Mouse (Mus musculus): ENCODE measurements at regions not wholly inside any gene's neighbourhood (a gene's known extent, or its start where the extent isn't known, plus 50 kb on each side); places are given as distances from the start of the nearest gene placed in this dataset.
A peak's percentile ranks its signal among the peaks of the same experiment; 100 is the strongest.

GRCm38 (mm10) chr17:7644857-7645481 lies 182.1 kb downstream of the Fndc1 start:
- no peak overlapping the region for H3K4me2 ChIP-seq (ENCODE audit: low read depth)
- H3ac ChIP-seq (ENCODE audit: control insufficient read depth, insufficient read length), result no peak overlapping the region
- no peaks in the 10 kb centered on the region for H3K79me2 ChIP-seq (ENCODE audit: control insufficient read depth, insufficient read depth)
- H3K4me3 ChIP-seq, result no peak overlapping the region
- peak in 1 of 3 experiments; percentile 10 for TF ChIP-seq MYOG (IDR thresholded peaks at IDR 0.05; ENCODE audit: control insufficient read depth in 1 of 3, insufficient read depth in 1 of 3, insufficient read length in 2 of 3, low read depth in 2 of 3)
- TF ChIP-seq MYOD1 (IDR thresholded peaks at IDR 0.05; ENCODE audit: control insufficient read depth in 1 of 3, insufficient read length in 2 of 3, low read depth in 2 of 3), result no peak
- TF ChIP-seq REST (IDR thresholded peaks at IDR 0.05; ENCODE audit: insufficient read depth, insufficient read length), result no peak
- no peaks in the 10 kb centered on the region for H3K36me3 ChIP-seq (ENCODE audit: control insufficient read depth, insufficient read depth)
- no peaks in the 10 kb centered on the region for H3K27me3 ChIP-seq (ENCODE audit: control insufficient read depth, insufficient read depth, insufficient read length)

GRCm38 (mm10) chr17:7643640-7644039 lies 183.5 kb downstream of the Fndc1 start:
- Histone ChIP-seq H3K79me2 (ENCODE audit: control insufficient read depth, insufficient read depth) (no peaks in the 10 kb centered on the region), H3K4me2 (ENCODE audit: low read depth) (peak overlapping the region; percentile 13), H3K4me3 (no peak overlapping the region), H3ac (ENCODE audit: control insufficient read depth, insufficient read length) (no peak overlapping the region), H3K36me3 (ENCODE audit: control insufficient read depth, insufficient read depth) (no peaks in the 10 kb centered on the region), H3K27me3 (ENCODE audit: control insufficient read depth, insufficient read depth, insufficient read length) (no peaks in the 10 kb centered on the region)
- TF ChIP-seq E2F4 (IDR thresholded peaks at IDR 0.05; ENCODE audit: insufficient read depth), result no peak
- peak in 2 of 3 experiments; percentile 75 to 79 for TF ChIP-seq MYOD1 (IDR thresholded peaks at IDR 0.05; ENCODE audit: control insufficient read depth in 1 of 3, insufficient read length in 2 of 3, low read depth in 2 of 3)
- TF ChIP-seq POLR2A (IDR thresholded peaks at IDR 0.05; ENCODE audit: insufficient read length, low read depth), result no peak
- TF ChIP-seq MYOG (IDR thresholded peaks at IDR 0.05; ENCODE audit: control insufficient read depth in 1 of 3, insufficient read depth in 1 of 3, insufficient read length in 2 of 3, low read depth in 2 of 3), result peak in 2 of 3 experiments; percentile 18 to 66
- no peak for TF ChIP-seq SRF (IDR thresholded peaks at IDR 0.05; ENCODE audit: control insufficient read depth, insufficient read length, low read depth)
- TF ChIP-seq MAX (IDR thresholded peaks at IDR 0.05; ENCODE audit: low read depth), result no peak
- peak; percentile 66 for TF ChIP-seq TCF12 (IDR thresholded peaks at IDR 0.05; ENCODE audit: insufficient read depth, poor library complexity, severe bottlenecking)
- no peak for TF ChIP-seq REST (IDR thresholded peaks at IDR 0.05; ENCODE audit: insufficient read depth, insufficient read length)
- TF ChIP-seq CEBPB (IDR thresholded peaks at IDR 0.05; ENCODE audit: insufficient read depth, poor library complexity, severe bottlenecking), result no peak
- TF ChIP-seq POLR2AphosphoS2 (IDR thresholded peaks at IDR 0.05; ENCODE audit: insufficient read length, low read depth), result no peak
- no peak for TF ChIP-seq USF1 (IDR thresholded peaks at IDR 0.05; ENCODE audit: low read depth)
- TF ChIP-seq TCF3 (IDR thresholded peaks at IDR 0.05; ENCODE audit: insufficient read length, low read depth), result no peak

- Histone ChIP-seq H3K79me2 (ENCODE audit: control insufficient read depth, insufficient read depth) (no peaks in the 10 kb centered on the region), H3K27me3 (ENCODE audit: control insufficient read depth, insufficient read depth, insufficient read length) (no peaks in the 10 kb centered on the region), H3K36me3 (ENCODE audit: control insufficient read depth, insufficient read depth) (no peaks in the 10 kb centered on the region), H3K4me3 (no peak overlapping the region), H3ac (ENCODE audit: control insufficient read depth, insufficient read length) (no peak overlapping the region), H3K4me2 (ENCODE audit: low read depth) (no peak overlapping the region)
- TF ChIP-seq POLR2AphosphoS2 (IDR thresholded peaks at IDR 0.05; ENCODE audit: insufficient read length, low read depth), result no peak
- TF ChIP-seq MAX (IDR thresholded peaks at IDR 0.05; ENCODE audit: low read depth), result no peak
- TF ChIP-seq MYOG (IDR thresholded peaks at IDR 0.05; ENCODE audit: control insufficient read depth in 1 of 3, insufficient read depth in 1 of 3, insufficient read length in 2 of 3, low read depth in 2 of 3), result no peak
- TF ChIP-seq E2F4 (IDR thresholded peaks at IDR 0.05; ENCODE audit: insufficient read depth), result no peak
- no peak for TF ChIP-seq SRF (IDR thresholded peaks at IDR 0.05; ENCODE audit: control insufficient read depth, insufficient read length, low read depth)
- no peak for TF ChIP-seq POLR2A (IDR thresholded peaks at IDR 0.05; ENCODE audit: insufficient read length, low read depth)
- TF ChIP-seq USF1 (IDR thresholded peaks at IDR 0.05; ENCODE audit: low read depth), result no peak
- TF ChIP-seq TCF12 (IDR thresholded peaks at IDR 0.05; ENCODE audit: insufficient read depth, poor library complexity, severe bottlenecking), result no peak
- TF ChIP-seq CEBPB (IDR thresholded peaks at IDR 0.05; ENCODE audit: insufficient read depth, poor library complexity, severe bottlenecking), result no peak
- TF ChIP-seq TCF3 (IDR thresholded peaks at IDR 0.05; ENCODE audit: insufficient read length, low read depth), result no peak
- TF ChIP-seq REST (IDR thresholded peaks at IDR 0.05; ENCODE audit: insufficient read depth, insufficient read length), result no peak
- TF ChIP-seq MYOD1 (IDR thresholded peaks at IDR 0.05; ENCODE audit: control insufficient read depth in 1 of 3, insufficient read length in 2 of 3, low read depth in 2 of 3), result no peak
These were observed 184.6 kb downstream of the Fndc1 start for GRCm38 (mm10) chr17:7642442-7642887.

GRCm38 (mm10) chr17:7634291-7634664 lies 192.8 kb downstream of the Fndc1 start:
- Histone ChIP-seq H3K36me3 (ENCODE audit: control insufficient read depth, insufficient read depth) (no peaks in the 10 kb centered on the region), H3ac (ENCODE audit: control insufficient read depth, insufficient read length) (no peak overlapping the region), H3K4me2 (ENCODE audit: low read depth) (peak overlapping the region; percentile 30), H3K4me3 (no peak overlapping the region), H3K79me2 (ENCODE audit: control insufficient read depth, insufficient read depth) (no peaks in the 10 kb centered on the region), H3K27me3 (ENCODE audit: control insufficient read depth, insufficient read depth, insufficient read length) (no peaks in the 10 kb centered on the region)
- TF ChIP-seq TCF12 (IDR thresholded peaks at IDR 0.05; ENCODE audit: insufficient read depth, poor library complexity, severe bottlenecking), result no peak
- no peak for TF ChIP-seq POLR2AphosphoS2 (IDR thresholded peaks at IDR 0.05; ENCODE audit: insufficient read length, low read depth)
- no peak for TF ChIP-seq E2F4 (IDR thresholded peaks at IDR 0.05; ENCODE audit: insufficient read depth)
- no peak for TF ChIP-seq TCF3 (IDR thresholded peaks at IDR 0.05; ENCODE audit: insufficient read length, low read depth)

All from myocyte (in vitro differentiated cells).